Mouse (Mus musculus) lung, postnatal 4 days (tissue): ENCODE results near the gene Tbxa2r.
A peak's percentile ranks its signal among the peaks of the same experiment; 100 is the strongest.

Source experiments
- DNase-seq, 2 experiments: peaks; one replicate each; pipeline ENCODE4 v3.0.0; 2021

The Tbxa2r gene

DNA sequence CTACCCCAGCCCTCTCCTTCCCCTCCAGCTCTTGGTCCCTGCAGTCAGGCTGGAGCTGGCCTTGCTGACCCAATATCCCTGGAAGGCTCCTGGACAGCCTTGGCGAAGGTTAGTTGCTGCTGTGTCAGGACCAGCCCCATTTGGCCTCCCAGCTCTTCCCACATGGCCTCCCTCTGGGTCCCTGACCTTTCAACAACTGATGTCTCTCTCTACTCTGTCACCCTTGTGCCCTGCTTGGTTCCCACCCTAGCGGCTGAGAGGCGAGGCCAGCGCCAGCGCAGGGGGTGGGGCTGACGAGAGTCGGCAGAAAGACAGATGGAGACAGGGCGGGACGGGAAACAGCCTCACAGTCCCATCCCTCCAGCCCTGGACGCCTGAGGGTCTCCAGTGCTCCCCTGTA lies at the start of gene Tbxa2r:
Gene Tbxa2r (plus strand): TSS at position 346 of the 400 bp plus-strand sequence.
- peak; percentile 79 to 88 for DNase-seq

DNA sequence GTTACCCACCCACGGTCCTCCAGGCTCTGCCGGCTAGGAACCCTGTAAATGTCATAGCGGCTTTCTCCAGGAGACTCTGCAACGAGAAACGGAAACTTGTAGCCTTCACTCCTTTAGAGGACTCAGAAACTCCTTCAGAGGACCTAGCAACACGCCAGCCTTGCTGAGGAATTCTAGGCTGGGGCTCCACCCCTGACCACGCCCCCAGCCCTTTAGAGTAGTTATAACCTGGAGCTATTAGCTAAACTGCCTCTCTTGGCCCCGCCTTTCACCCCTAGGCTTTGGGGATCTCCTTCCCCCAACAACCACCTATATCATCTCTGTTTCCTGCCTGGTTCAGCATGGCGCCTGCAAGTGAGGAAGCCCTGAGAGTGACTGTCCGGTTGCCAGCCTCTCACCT lies 49.0 kb upstream of the Tbxa2r start:
- peak in 1 of 2 experiments; percentile 54 for DNase-seq

DNA sequence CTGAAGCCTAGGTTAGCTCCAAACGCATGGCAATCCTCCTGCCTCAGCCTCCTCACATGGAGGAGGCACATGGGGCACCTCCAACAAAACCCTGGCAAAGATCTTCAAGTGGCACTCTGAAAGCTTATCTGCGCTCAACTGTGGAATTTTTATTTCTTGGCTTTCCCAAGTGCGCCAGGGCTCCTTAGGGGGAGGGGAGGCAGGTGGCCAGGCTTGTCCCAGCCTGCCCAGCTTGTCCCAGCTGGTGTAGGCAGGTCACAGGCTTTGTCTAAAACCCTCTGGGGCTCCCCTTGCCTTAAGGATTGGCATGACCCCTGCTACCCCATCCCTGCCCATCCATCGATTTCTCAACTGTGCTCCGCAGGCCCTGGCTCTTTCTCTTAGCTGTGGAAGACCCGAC lies 44.3 kb upstream of the Tbxa2r start:
- DNase-seq, result peak in 1 of 2 experiments; percentile 22

DNA sequence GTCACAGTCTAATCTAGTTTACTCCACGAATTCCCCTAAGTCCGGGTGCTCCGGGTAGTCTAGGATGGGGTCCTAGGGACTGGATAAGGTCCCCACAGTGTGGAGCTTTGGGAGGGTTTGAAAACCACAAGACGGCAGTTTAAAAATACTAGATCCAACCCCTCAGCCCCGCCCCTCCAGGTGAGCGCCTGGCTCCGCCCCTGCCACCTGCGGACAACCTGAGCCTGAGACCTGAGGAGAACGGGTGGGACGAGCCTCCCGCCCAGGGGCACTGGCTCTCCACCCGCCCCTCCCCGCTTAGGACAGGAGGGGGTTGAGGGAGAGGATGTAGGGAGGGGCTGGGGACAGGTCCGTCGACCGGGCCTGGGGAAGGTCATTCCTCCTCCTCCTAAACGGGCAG lies 43.8 kb upstream of the Tbxa2r start:
- DNase-seq, result peak; percentile 68 to 83

DNA sequence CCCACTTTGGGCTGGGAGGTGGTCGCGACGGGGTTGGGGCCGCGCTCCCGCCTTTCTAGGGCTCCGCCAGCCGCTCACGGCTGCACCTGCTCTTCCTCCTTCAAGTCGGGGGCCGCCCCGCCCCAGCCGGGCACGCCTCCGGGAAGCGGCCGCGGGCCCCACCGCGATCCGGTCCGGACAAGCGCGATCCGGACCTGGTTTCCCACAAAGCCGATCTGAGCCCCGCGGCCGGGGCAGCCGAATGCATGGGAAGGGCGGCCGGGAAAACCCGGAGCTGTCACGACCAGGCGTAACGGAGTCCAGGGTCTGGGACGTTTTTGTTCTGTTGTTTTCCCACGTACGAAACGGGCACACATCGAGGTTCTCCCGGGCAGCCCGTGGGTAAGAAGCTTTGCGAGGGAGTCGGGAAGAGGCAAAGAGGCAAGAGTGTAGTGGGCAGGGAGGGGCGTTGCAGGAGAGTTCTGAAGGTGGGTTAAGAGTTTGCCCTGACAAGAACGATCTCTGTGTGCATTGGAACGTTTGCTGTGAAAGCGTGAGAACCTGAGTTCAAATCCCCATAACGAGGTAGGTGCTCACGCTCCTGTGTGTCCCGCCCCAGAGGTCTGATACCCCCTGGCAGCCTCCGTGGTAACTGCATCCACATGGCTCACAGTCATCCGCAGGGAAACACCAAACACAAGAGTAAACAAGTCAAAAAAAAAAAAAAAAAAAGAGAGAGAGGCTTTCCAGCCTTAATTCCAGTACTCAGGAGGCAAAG lies 42.7 kb upstream of the Tbxa2r start:
- peak; percentile 94 to 95 for DNase-seq

DNA sequence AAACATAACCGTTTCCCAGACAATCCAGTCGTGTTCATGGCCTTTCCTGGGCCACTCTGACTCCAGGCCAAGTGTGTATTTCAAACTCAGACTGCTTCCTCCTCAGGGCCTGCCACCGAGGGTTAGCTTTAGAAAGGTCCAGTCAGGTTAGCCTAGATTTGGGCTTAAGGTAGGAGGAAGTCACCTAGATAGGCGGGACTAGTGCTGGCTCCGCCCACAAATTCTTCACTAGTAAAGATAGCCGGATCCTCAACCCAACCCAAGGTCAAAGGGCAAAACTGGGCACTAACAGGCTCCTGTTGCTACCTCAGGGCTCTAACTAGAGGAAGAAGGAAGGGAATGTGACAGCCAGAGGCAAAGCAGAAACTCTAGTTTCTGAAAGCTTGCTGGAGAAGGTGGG lies 41.9 kb upstream of the Tbxa2r start:
- DNase-seq, result peak in 1 of 2 experiments; percentile 45

DNA sequence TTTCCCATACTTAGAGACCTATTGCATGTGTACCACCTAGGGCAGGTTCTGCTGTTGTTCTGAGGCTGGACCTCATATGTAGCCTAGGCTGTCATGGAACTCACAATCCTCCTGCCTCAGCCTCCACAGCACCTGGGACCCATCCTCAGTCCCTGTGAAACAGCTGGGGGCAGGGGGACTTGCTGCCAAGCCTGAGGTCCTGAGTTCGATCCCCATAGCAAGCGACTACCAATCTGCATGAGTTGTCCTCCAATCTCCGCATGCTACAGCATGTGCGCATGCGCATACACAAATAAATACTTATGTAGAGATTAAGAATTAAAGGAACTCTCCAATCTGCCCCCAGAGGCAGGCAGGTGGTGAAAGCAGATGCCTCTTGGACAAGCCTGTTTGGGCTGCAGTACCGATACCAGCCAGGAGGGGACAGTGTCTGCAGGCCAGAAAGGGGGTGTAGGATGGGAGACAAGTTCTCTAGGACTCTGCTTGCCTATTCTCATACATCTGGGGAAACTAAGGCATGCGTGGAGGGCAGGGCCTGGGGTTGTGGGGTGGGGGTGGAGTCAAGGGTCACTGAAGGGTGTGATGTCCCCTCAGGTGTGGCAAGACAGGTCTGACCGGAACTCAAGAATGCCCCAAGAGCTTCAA lies 40.9 kb upstream of the Tbxa2r start:
- peak; percentile 69 to 83 for DNase-seq

DNA sequence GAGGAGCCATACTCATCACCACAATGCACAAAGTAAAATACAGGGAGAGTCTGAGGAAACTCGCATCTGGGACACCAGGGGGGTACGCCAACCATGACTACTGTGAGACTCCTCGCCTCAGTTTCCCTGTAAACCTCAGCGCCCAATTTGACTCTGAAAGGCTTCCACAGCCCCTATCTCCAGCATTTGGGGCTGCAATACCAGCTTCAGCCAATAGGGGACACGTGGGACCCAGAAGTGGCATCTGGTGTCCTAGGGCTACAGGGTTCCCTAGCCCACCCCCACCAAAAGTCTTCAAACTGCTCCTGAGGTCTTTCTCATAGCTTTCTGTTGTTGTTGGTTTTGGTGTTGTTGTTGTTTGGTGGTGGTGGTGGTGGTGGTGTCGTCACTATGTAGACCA lies 39.9 kb upstream of the Tbxa2r start:
- peak in 1 of 2 experiments; percentile 68 for DNase-seq

DNA sequence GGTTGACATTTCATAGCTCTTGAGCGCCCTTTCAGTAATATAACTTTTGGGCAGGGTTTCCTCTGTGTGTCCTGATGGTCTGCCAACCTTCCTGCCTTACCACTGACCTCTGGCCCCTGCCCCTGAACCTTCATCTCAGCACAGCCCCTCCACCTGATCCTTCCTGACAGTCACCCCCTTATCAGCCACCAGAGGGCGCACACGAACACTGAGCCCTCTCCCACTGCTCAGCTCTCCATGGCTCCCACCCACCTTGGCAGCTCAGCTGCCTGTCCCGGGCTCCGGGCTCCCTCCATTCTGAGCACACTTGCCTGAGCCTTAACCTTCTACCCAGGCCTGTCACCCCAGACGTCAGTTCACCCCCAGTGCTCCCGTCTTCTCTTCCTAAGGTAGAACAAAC lies 39.3 kb upstream of the Tbxa2r start:
- DNase-seq, result peak; percentile 76 to 77

DNA sequence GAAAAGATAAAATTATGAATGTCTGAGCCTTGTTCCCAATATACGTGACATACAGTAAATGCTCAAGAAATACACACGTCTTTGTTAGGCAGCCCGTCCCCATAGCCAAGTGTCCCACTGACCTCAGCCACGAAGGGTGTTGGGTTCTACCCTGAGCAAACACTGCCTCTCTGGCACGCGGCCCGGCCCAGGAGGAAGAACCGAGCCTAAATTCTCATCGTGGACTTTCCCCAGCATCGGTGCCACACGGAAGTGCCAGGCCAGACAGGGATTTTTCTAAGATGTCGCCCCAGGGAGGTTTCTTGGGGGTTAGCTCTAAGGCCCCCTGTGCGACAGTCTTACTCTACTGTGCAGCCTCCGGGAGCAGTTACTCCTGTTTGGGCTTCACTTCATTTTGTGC lies 38.7 kb upstream of the Tbxa2r start:
- DNase-seq, result peak; percentile 44 to 69

DNA sequence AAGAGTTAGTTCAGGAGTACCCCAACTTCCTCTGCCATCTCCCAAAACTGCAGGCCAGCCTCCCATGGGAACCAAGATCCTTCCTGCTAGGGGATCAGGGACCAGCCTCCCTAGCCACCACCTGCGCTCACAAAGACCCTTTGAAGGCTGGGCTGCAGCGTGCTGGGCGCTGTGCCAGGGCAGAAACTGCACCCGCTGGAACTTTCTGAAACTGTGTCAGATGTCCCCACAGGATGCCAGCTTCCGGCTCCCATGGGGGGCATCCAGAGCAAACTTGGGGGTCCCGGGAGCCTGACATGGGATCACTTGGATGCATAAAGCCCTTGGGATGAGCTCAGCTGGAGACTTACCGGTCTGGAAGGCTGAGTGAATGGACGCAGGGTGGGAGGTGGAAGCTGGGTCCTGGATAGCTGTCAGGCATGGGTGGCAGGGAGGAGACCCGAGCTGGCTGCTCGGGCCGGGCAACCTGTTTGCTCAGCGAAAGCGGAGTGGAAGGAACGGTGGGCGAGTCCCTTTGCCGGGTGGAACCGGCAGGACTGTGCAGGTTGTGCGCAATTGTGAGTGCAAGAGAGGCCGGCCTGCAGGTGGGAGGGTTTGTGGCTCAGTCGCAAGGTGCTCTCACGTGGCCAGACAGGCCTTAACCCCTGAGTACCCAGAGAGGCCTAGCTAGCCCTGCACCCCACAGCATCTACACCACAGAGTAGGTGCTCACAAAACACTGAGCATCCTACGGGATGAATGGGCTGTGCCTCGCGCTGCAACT lies 37.7 kb upstream of the Tbxa2r start:
- DNase-seq, result peak; percentile 53 to 75

DNA sequence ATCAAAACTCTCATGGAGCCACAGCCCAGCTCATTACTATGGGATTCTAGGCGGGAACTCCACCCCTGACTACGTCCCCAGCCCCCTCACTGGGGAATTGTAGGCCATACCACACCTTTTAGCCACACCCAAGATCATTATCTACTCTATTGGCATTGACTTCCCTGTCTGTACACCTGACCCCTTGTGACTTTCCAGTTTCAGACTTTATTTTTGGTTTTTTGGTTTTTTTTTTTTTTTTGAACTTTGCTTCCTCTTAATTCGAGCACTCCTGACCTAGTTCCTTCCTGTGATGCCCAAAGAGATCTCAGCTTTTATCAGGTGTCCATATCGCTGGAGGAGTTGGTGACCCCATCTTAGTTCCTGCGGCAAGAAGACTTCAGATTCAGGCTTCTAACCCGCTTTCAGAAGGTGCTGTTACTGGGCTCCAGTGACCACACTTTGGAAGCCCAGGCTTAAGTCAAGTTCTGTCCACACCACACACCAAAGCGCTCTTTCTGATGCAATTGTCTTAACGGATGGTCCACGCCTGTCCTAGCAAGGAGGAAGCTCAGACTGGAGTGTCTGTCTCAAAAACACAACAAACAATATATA lies 36.9 kb upstream of the Tbxa2r start, which contains the start of gene Tjp3:
Gene Tjp3 (minus strand): TSS at position 71 of the 594 bp plus-strand sequence.
- DNase-seq, result peak in 1 of 2 experiments; percentile 37

DNA sequence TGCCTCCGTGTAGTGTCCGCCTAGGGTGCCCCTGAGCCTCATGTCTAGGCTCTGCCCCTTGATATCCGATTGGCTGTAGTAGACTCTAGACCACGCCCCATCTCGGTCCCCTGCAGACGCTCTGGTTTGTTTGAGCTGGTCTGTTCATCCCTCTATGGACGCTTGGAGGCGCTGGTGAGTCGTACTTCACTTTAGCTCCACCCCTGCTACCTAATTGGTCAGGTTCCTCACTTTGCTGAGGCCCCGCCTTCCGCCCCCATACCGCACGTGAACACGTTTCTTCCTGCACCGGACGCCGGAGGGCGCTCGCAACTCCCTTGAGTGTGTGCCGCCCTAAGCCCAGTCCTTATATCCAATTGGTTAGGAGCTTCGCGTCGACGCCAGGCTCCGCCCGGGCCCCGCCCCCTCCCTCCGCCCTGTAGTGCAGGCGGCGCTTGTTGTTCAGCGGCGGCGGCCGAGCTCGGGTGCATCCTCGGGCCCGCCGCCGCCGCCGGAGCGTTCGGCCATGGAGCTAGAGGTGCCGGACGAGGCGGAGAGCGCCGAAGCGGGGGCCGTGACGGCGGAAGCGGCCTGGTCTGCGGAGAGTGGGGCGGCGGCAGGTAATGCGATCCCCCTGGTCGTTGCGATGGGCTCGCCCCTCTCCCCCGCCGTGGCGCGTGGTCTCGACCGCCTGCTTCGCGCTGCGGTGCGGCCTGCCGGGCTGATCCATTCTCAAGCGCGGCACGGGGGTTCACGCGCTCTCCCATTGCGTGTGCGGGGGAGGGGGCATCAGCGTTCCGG lies 35.8 kb upstream of the Tbxa2r start, which contains the start of gene Pip5k1c:
Gene Pip5k1c (plus strand): TSS at position 410 of the 780 bp plus-strand sequence.
- DNase-seq, result peak; percentile 100

DNA sequence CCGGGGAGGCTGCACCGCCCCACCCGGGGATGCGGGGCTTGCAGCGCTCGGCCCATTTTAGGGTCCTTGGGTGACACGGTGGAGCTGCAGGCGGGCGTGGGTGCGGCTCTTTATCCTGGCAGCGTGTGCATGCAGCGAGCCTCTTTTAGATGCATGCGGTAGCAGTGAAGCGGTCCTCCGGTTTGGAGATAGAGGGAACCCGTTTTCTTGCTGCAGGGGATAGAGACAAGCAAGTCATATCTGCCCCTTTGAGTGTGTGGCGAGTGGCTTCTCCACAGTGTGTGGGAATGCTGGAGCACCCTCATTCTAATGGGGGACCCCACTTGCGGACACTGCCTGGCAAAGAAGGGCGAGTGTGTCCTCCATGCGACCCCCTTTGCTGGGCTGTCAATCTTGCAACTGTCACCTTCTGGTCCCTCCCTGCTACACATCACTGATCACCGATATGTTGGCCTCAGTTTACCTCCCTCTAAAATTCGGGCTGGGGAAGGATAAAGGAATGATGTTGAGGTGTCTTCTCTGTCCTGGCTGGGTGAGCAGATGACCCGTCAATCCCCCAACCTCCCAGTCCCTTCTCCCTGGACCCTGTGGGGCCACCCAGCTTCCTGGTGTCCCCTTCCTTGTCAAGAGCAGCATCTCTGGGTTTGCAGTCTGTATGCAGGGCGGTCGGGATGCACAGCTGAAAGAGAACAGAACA lies 35.0 kb upstream of the Tbxa2r start:
- DNase-seq, result no peak

DNA sequence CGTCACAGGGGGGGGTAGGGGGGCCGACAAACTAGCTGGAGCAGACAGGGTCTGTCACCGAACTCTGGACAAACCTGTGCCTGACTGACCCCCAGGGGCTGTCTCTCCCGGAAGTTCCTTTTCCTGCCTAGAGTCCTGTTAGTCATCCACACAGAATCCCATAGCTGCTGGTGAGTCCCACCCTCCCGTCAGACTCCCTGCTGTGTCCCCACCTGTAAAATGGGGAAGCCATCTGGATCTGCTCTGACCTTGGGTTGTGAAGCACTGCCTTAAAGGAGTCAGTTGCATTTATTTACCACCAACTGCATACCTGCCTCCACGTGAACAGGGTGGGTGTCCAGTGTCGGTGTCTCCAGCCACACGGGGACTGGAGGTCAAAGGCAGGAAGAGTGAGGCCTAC lies 34.1 kb upstream of the Tbxa2r start:
- peak in 1 of 2 experiments; percentile 5 for DNase-seq

DNA sequence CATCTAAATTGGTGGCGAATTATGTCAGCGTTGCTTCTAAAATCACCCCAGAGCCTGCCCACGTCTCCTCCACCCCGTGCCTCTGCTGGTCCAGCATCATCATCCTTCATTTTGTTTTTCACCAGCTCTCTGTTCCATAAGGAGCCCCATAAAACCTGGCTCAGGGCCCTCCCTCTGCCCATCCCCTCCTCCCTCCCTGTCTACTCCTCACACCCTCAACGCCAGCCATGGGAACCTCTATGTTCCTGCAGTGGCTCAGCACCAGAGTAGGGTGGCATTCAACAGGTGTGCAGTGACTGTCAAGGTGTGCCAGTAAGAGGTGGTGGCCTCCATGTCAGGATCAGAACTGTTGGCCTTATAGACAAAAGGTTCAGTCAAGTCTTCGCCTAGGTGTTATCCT lies 33.3 kb upstream of the Tbxa2r start:
- DNase-seq, result no peak

DNA sequence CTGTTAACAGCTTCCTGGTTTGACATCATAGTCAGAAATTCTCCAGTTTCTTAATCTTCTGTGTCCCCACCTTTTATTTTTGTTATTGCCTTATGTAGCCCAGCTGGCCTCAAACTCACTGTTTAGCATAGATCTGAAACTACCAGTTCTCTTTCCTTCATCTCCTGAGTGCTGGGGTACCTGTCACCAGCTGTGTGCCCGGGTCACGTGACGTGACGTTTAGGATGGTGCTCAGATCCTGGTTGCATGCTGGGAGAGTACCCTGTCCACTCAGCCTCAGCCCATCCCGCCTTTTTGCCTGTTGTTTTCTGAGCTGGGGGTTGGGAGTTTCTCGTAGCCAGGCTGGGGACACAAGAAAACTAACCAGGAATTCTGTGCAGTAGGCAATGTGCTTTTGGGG lies 31.3 kb upstream of the Tbxa2r start:
- DNase-seq, result peak in 1 of 2 experiments; percentile 24

DNA sequence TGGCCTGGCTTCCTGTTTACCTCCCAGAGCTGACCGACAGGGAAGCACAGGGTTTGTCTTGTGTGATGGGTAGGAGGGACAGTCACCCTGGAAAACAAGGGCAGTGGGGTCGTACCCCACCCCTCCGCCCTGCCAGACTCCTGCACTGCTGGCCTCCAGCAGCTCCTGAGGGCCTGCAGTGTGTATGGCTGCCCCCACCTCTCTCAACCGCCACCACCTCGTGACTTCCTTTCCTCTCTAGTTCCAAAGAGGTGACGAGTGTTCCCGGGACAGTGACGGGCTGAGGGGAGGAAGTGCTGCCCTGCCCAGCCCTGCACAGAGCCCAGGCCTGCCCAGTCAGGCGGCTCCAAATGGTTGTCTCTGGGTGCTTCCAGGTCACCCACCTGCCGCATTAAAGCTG lies 30.7 kb upstream of the Tbxa2r start:
- DNase-seq, result peak; percentile 81 to 83

DNA sequence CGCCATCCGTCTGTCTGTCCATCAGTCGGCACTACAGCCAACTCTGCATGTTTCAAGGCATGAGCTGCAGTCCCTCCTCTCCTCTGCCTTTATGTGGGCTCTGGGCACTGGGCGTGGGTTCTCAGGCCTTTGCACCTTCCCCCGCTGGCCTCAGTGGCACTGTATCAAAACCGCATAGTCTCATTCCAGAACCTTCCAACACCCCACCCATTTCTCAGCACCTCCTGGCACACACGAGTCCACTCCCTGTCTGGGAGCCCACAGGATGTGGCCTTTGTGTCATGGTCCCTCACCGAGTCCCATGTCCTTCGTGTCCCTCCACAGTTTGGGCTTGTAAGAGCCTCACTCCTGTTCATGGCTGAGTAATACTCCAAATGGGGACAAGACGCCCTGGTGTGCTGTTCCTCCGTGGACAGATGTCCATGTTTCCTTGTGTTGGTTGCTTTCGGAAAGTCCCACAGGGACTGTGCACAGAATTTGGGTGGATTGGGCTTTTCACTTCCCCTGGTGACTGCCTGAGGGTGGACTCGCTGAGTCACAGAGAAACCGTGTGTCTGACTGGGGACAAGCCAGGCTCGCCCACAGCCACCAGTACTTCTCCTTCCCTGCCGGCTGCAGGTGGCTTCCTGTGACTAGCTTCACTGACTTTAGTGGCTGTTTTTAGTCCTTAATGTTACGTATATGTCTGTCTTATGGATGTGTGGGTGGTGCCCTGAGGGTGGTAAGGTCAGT lies 30.0 kb upstream of the Tbxa2r start:
- DNase-seq, result peak; percentile 60 to 67

DNA sequence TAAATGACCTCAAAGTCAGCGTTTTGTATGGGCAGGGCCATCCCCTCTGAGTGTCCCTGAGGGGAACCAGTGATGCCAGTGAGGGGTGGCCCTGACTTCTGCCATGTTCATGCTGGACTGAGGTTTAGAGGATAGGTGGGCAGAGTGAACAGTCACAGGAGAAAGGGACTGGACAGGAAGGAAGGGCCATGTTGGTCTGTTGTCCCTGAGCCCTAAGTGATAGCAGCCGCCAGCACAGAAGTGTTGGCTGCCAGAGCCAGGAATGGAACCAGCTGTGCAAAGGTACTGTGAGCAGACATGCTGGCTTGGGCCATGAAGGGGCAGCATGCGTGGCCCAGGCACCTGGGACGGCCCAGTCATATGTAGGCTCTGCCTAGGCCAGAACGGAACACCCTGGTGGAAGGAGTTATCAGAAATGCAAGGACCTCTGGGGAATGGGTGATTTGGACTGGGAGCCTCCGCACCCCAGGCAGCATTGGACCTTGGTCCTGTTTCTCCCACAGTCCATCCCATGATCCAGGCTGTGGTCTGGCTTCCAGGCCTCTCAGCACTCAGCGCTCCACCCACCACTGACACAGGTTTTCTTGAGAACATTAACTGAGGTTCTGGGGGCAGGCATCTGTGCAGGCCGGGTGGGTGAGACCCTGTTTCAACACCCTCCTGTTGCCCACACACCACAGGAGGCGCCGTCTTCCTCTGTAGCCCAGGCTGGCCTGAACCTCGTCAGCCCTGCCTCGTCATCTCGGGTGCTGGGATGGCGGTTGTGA lies 28.8 kb upstream of the Tbxa2r start:
- peak in 1 of 2 experiments; percentile 9 for DNase-seq
